Mouse (Mus musculus) retina, adult 2 months (tissue): Measurements from ENCODE around the gene Nop56.

Experiments
- DNase-seq: peaks from one replicate; pipeline ENCODE4 v3.0.0-alpha.2; 2012; ENCODE audit warnings: low read depth, low spot score

The Nop56 gene

DNA sequence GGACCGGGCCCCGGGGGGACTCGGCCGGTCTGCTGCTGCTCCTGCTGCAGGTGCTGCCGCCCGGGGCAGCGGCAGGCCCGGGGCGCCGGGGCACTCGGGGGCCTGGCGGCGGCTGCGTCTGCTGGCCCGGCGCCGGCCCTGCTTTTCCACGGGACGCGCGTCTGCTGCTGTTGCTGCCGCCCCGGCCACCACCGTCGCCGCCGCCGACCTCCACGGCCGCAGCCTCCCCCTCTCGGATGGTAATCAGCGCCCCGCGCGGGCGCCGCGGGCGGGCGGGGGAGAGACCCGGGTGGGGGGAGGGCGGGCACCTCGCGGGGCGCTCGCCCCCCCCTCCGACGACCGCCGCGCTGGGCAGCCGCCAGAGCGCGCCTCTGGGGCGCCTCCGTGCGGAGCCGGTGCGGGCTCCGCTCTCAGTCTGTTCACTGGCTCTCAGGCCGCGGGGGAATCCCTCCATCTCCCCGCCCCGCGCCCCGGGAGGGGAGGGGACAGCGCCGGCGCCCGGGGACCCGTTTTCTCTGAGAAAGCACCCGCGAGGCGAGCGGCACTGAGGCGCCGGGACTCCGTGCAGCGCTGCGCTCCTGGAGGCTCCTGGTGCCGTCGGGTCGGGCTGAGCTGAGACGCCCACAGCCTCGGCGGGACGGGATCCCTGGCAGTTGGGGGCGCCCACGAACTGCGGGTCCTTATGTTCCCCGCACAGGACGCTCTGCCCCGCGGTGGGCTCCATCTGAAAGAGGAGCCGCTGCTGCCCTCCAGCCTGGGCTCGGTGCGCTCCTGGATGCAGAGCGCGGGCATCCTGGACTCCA is 21.3 kb downstream of the Nop56 start:
- DNase-seq, result no peak

DNA sequence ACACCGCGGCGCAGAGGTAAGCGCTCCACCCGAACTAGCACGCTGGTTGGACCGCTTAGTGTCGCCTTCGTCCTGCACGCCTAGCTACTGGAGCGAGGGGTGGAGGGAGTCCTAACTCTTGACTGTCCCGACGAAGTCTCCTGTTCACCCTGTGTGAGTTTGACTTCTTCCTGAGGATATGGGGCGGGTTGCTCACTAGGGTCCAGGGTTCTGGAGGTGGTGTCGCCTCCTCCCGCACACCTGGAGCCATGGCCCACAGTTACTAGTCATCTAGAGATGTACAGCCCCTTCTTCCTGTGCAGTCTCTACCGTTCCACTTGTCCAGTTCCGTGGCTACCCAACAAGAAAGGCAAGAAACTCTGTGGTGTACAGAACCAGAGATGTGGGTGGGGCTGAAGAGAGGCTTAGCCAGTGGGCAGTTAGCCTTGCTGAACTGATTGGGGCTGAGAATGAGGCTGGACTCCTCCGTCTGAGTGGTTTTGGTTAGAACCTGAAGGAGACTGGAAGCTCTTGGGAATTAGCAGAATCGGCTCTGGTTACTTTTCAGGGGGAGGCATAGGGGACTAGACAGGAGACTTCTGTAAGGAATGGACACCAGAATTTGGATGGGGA is 22.0 kb downstream of the Nop56 start:
- no peak for DNase-seq

DNA sequence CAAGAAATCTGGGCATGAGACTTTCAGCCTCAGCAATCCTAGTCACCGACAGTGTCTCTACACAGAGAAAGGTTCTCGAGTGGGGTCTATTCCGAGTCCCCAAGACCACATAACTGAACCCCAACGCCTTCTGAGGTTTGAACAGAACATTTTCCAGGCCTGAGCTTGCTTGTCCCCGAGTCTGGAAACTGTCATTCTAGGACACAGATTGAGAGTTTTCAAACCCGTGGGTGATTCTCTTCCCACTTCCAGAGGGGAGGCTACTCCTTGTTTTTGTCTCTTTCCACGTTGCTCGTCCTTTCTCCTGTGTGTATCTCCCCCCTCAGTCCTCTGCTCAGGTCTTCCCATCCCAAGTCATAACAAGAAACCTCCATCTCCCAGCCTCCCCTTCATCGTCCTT is 23.4 kb downstream of the Nop56 start:
- no peak for DNase-seq

DNA sequence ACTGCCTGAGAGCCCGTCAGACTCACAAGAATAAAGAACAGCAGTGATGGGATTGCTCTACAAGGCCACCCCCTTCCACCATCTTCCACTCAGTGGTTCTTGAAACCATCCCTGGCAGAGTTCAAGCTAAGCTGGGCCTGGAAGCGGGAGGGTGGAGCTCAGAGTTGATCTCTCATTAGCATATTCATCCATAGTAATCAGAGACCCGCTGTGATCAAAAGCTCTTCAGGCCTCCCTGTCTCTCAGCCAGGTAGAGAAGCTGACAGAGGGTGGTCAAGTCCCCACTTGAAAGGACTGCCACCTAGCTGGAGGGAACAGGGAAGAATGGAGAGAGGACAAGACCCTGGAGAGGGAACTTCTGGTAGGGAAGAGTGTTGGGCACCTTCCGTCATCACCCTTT is 28.8 kb downstream of the Nop56 start:
- no peak for DNase-seq

DNA sequence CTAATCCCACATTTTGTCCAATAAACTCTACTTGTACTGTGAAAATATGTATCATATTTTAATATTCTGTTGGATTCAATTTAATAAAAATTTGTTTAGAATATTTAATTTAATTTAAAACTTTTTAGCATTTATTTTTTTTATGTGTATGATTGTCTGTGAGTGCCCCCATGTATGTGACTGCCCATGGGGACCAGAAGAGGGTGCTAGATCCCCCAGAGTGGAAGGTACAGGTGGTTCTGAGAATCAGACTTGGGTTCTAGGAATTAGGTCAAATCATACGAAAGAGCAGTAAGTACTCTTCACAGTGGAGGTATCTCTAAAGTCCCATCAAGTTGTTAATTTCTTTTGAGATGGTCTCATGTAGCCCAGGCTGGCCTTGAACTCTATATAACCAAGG is 52.8 kb downstream of the Nop56 start:
- DNase-seq, result no peak
